Mouse (Mus musculus): ENCODE measurements around the gene Wdr81. TPM values are rescaled to one million over a fixed set of nuclear protein-coding genes. Genes with fewer than 3 reads are reported as not detected.

Wdr81 gene
- total RNA-seq (2021), result 10 to 100 TPM; 22.5 TPM
- long read RNA-seq, experiment 1, full-length matches to known transcripts, result 5 of 16 reads
- long read RNA-seq, experiment 1, partial matches to known transcripts, result 9 of 16 reads
- long read RNA-seq, experiment 1, other reads (novel, unspliced or antisense), result 2 of 16 reads
- long read RNA-seq, experiment 2, full-length matches to known transcripts, result 1 of 9 reads
- long read RNA-seq, experiment 2, partial matches to known transcripts, result 5 of 9 reads
- long read RNA-seq, experiment 2, other reads (novel, unspliced or antisense), result 3 of 9 reads

GRCm38 (mm10) chr11:75453991-75454930 lies at the start of gene Wdr81:
TSS of gene Wdr81 (minus strand) at chr11:75454717.
- peak; percentile 82 to 85 for DNase-seq (ENCODE audit: low spot score in 2 of 2)

DNA sequence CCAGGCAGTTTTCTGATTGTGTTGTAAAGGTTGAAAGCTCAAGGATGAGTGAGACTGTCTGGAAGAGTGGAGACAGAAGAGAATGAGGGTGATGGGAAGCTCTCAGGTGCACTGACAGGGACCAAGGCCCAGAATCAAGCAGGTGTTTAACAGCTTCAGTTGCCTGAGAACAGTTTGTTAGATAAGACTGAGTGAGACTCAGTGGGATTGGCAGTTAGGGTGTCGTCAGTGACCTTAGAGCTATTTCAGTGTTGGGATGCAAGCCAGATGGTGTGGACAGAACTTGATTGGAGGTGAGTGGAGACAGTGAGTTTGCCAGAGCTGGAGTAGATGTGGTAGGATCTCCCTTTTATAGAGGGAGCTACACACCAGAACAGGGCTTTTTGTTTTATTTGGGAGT lies 43.6 kb upstream of the Wdr81 start:
- no peak for DNase-seq (ENCODE audit: low spot score in 2 of 2)

GRCm38 (mm10) chr11:75494296-75495049 lies 40.0 kb upstream of the Wdr81 start:
- no peak for DNase-seq (ENCODE audit: low spot score in 2 of 2)

DNA sequence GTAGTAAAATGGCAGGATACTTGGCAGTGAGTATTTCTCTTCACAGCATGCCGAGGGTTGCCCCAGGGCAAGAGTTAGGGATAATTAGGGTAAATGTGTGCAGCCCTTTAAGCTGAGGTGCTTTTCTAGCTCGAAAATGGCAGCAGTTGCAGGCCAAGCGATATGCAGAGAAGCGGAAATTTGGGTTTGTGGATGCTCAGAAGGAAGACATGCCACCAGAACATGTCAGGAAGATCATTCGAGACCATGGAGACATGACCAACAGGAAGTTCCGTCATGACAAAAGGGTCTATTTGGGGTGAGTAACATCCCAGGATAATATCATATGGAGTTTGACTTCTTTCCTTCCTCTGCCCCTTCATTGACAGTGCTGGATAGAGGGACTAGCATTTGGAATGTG lies 33.0 kb upstream of the Wdr81 start:
- no peak for DNase-seq (ENCODE audit: low spot score in 2 of 2)

GRCm38 (mm10) chr11:75486601-75487285 lies 32.2 kb upstream of the Wdr81 start, which contains the start of gene Prpf8:
TSS of gene Prpf8 (plus strand) at chr11:75486816.
- peak; percentile 99 for DNase-seq (ENCODE audit: low spot score in 2 of 2)

GRCm38 (mm10) chr11:75486192-75486591 lies 31.7 kb upstream of the Wdr81 start:
- DNase-seq (ENCODE audit: low spot score in 2 of 2), result no peak

- no peak for DNase-seq (ENCODE audit: low spot score in 2 of 2)
These were observed 18.9 kb upstream of the Wdr81 start for GRCm38 (mm10) chr11:75473376-75473775.

GRCm38 (mm10) chr11:75472469-75473081 lies 18.1 kb upstream of the Wdr81 start:
- DNase-seq (ENCODE audit: low spot score in 2 of 2), result no peak

GRCm38 (mm10) chr11:75470675-75471074 lies 16.2 kb upstream of the Wdr81 start:
- no peak for DNase-seq (ENCODE audit: low spot score in 2 of 2)

- no peak for DNase-seq (ENCODE audit: low spot score in 2 of 2)
These were observed 14.7 kb upstream of the Wdr81 start for GRCm38 (mm10) chr11:75469261-75469660.

GRCm38 (mm10) chr11:75468410-75468809 lies 13.9 kb upstream of the Wdr81 start:
- DNase-seq (ENCODE audit: low spot score in 2 of 2), result no peak

GRCm38 (mm10) chr11:75467512-75468215 lies 13.1 kb upstream of the Wdr81 start:
- peak in 1 of 2 experiments; percentile 29 for DNase-seq (ENCODE audit: low spot score in 2 of 2)

- no peak for DNase-seq (ENCODE audit: low spot score in 2 of 2)
These were observed 12.4 kb upstream of the Wdr81 start for GRCm38 (mm10) chr11:75466731-75467505.

DNA sequence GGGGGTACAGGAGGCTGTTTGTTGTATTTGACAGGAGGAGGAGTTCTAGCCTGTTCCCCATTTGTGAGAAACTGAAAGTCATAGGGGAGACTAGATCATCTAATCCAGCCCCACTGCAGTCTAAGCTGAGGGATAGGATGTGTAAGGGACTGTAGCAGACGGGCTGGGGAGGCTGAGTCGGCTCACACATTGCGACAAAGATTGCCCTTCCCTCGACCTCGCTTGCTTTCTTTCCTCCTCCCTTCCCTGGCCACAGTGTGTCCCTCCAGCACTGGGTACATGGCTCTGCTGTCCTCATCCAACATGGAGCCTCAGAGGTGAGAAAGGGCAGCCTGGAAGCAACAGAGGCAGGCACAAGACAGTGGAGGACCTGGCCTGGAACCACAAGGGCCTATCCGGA lies 10.5 kb upstream of the Wdr81 start:
- no peak for DNase-seq (ENCODE audit: low spot score in 2 of 2)

GRCm38 (mm10) chr11:75464417-75464816 lies 9.9 kb upstream of the Wdr81 start:
- no peak for DNase-seq (ENCODE audit: low spot score in 2 of 2)

- DNase-seq (ENCODE audit: low spot score in 2 of 2), result no peak
These were observed 9.1 kb upstream of the Wdr81 start for GRCm38 (mm10) chr11:75463624-75464023.

GRCm38 (mm10) chr11:75462865-75463336 lies 8.4 kb upstream of the Wdr81 start:
- DNase-seq (ENCODE audit: low spot score in 2 of 2), result peak in 1 of 2 experiments; percentile 73

GRCm38 (mm10) chr11:75462253-75462783 lies 7.8 kb upstream of the Wdr81 start:
- peak in 1 of 2 experiments; percentile 58 for DNase-seq (ENCODE audit: low spot score in 2 of 2)

Measured in layer of hippocampus, postnatal 14 days (tissue).